ENCODE assay signal across 8 mouse cellular contexts in the genomic region with DNA sequence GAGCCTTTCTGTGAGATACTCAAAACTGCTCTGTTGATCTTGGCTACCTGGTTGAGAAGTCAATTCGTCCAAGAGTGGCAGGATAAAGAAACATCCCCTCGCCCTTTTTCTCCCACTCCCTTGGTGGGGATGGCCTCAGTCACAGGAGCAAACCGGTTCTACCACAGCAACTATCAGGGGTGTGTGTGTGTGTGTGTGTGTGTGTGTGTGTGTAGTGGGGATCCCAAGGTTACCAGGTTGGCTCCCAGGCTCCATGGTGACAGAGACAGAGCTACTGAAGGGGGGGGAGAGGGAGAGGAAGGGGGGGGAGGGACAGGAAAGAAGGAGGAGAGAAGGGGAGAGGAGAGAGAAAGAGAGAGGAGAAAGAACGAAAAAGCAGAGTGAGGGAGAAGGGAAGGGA. TPM values are rescaled to one million over a fixed set of nuclear protein-coding genes. Genes with fewer than 3 reads are reported as not detected.
A peak's percentile ranks its signal among the peaks of the same experiment; 100 is the strongest.
DNase-seq lines count a peak whose midpoint lies in the region; ATAC-seq and TF ChIP-seq lines count a peak whose summit lies in the region.

No protein-coding gene starts in this region.

- peak overlapping the region; percentile 60 for H3K4me2 ChIP-seq in lung, postnatal 0 days (replicated peaks; ENCODE audit: low read depth, low read length)
- H3K4me2 ChIP-seq in limb, embryonic 12.5 days = peak overlapping the region; percentile 58

- no peak for TF ChIP-seq EP300 in lung, postnatal 0 days (IDR thresholded peaks at IDR 0.05)

- H3K4me3 ChIP-seq in lung, postnatal 0 days (ENCODE audit: low read depth, low read length) = no peak overlapping the region
- H3K4me3 ChIP-seq in lung, adult 2 months (replicated peaks; ENCODE audit: extremely low read depth, low read depth, low read length) = no peak overlapping the region
- H3K4me3 ChIP-seq in limb, embryonic 12.5 days (replicated peaks) = peak overlapping the region; percentile 33; the same call in 1 of the 2 replicates
- H3K4me3 ChIP-seq in small intestine, adult 2 months (ENCODE audit: low read depth, low read length) = peak overlapping the region; percentile 49

- no peaks in the 10 kb centered on the region for H3K4me1 ChIP-seq in lung, postnatal 0 days (ENCODE audit: insufficient read depth, low read depth, low read length)
- no peaks in the 10 kb centered on the region for H3K4me1 ChIP-seq in lung, adult 2 months (ENCODE audit: control insufficient read depth, insufficient read depth, low read length)
- peaks cover 42% of the 10 kb centered on the region for H3K4me1 ChIP-seq in limb, embryonic 12.5 days (replicated peaks)
- H3K4me1 ChIP-seq in small intestine, adult 2 months (ENCODE audit: control insufficient read depth, insufficient read depth, insufficient read length, low read length) = peaks cover 18% of the 10 kb centered on the region

- WGBS in lung, postnatal 0 days = 31% methylated on average over 4 of the region's 4 CpGs
- 41% methylated on average over 4 of the region's 4 CpGs for WGBS in lung, adult 2 months
- 43% methylated on average over 4 of the region's 4 CpGs for WGBS in limb, embryonic 12.5 days
- WGBS in small intestine, adult 2 months = 16% methylated on average over 4 of the region's 4 CpGs

- no peaks in the 10 kb centered on the region for H3K9me3 ChIP-seq in lung, postnatal 0 days (ENCODE audit: low read length)
- no peaks in the 10 kb centered on the region for H3K9me3 ChIP-seq in limb, embryonic 12.5 days

- no peaks in the 10 kb centered on the region for H3K36me3 ChIP-seq in lung, postnatal 0 days (ENCODE audit: insufficient read depth, low read length)
- H3K36me3 ChIP-seq in limb, embryonic 12.5 days = no peaks in the 10 kb centered on the region
- H3K36me3 ChIP-seq in small intestine, adult 2 months (ENCODE audit: control insufficient read depth, insufficient read depth, low read length) = no peaks in the 10 kb centered on the region

- TF ChIP-seq POLR2A in lung, adult 2 months (IDR thresholded peaks at IDR 0.05; ENCODE audit: borderline replicate concordance, extremely low read depth, low read depth, low read length) = no peak
- TF ChIP-seq POLR2A in small intestine, adult 2 months (IDR thresholded peaks at IDR 0.05; ENCODE audit: low read depth, low read length) = no peak

- no peak overlapping the region for H3K9ac ChIP-seq in lung, postnatal 0 days (replicated peaks; ENCODE audit: low read depth)
- H3K9ac ChIP-seq in limb, embryonic 12.5 days (replicated peaks) = peak overlapping the region; percentile 54

- H3K27me3 ChIP-seq in lung, postnatal 0 days (replicated peaks; ENCODE audit: insufficient read depth, low read length) = 0 out of 2 replicates have a peak, but pooled peaks cover 8% of the 10 kb centered on the region
- H3K27me3 ChIP-seq in limb, embryonic 12.5 days = peaks cover 28% of the 10 kb centered on the region
- peaks cover 20% of the 10 kb centered on the region for H3K27me3 ChIP-seq in small intestine, adult 2 months (ENCODE audit: control insufficient read depth, insufficient read depth, low read length)

- ATAC-seq in lung, postnatal 0 days = peak; percentile 43
- ATAC-seq in limb, embryonic 12.5 days (ENCODE audit: insufficient number of reproducible peaks, insufficient read depth, low FRiP score, low TSS enrichment, low read depth) = no peak

- peak; percentile 43 for DNase-seq in adrenal gland, postnatal 14 days
- no peak for DNase-seq in adrenal gland, adult 8-10 months
- no peak for DNase-seq in lung, postnatal 0 days (ENCODE audit: low spot score)
- DNase-seq in lung, adult 2 months = no peak
- DNase-seq in adrenal gland, postnatal 4 days (ENCODE audit: low spot score in 2 of 2) = no peak
- DNase-seq in adipocyte (ENCODE audit: low spot score) = no peak

- 0 out of 2 replicates have a peak overlapping the region, but pooled peaks have one; percentile 44 for H3K27ac ChIP-seq in lung, postnatal 0 days (ENCODE audit: low read length)
- peak overlapping the region; percentile 92 for H3K27ac ChIP-seq in limb, embryonic 12.5 days
- H3K27ac ChIP-seq in small intestine, adult 2 months (ENCODE audit: insufficient read depth, low read depth, low read length) = no peak overlapping the region

- TF ChIP-seq CTCF in lung, postnatal 0 days (IDR thresholded peaks at IDR 0.05) = no peak
- TF ChIP-seq CTCF in lung, adult 2 months (IDR thresholded peaks at IDR 0.05; ENCODE audit: insufficient read depth, low read length) = no peak
- no peak for TF ChIP-seq CTCF in small intestine, adult 2 months (IDR thresholded peaks at IDR 0.05; ENCODE audit: extremely low read depth, insufficient read length, insufficient replicate concordance, low read depth, low read length)

RNA-seq across cellular contexts. Expression of a gene that starts 4.0 kb away (rescaled TPM):
- 4.2 and 5.5 TPM in 2 replicates for total RNA-seq in adrenal gland, postnatal 14 days (2021)
- 1 to 10 TPM; 4.6 to 8.5 (median 5.7) TPM for total RNA-seq in adrenal gland, adult 8-10 months (2022)
- 0.83 and 1.1 TPM in 2 replicates for polyA plus RNA-seq in lung, postnatal 0 days (2015; fragmentation: Nextera tagmentation; extraction: Ambion mirVana)
- polyA plus RNA-seq in lung, adult 2 months (2012; rRNA removed) = 0.95 and 2.8 TPM in 2 replicates
- polyA plus RNA-seq in limb, embryonic 12.5 days (2016; fragmentation: Nextera tagmentation; extraction: Ambion mirVana) = 8.1 and 9.4 TPM in 2 replicates
- polyA plus RNA-seq in small intestine, adult 2 months (2012; rRNA removed) = 0.20 TPM in 1 of 2 replicates, not detected in the other
- total RNA-seq in adrenal gland, postnatal 4 days (2021) = 1 to 10 TPM; 6.9 to 7.6 TPM

RNA-seq across cellular contexts. Expression of a gene that starts 19.7 kb away (rescaled TPM):
- 13.6 and 13.9 TPM in 2 replicates for total RNA-seq in adrenal gland, postnatal 14 days (2021)
- 1 to 10 TPM; 5.5 to 8.7 (median 7.0) TPM for total RNA-seq in adrenal gland, adult 8-10 months (2022)
- 68.5 and 70.3 TPM in 2 replicates for polyA plus RNA-seq in lung, postnatal 0 days (2015; fragmentation: Nextera tagmentation; extraction: Ambion mirVana)
- polyA plus RNA-seq in lung, adult 2 months (2012; rRNA removed) = 26.3 and 26.5 TPM in 2 replicates
- 62.0 and 62.9 TPM in 2 replicates for polyA plus RNA-seq in limb, embryonic 12.5 days (2016; fragmentation: Nextera tagmentation; extraction: Ambion mirVana)
- polyA plus RNA-seq in small intestine, adult 2 months (2012; rRNA removed) = 2.4 and 3.4 TPM in 2 replicates
- total RNA-seq in adrenal gland, postnatal 4 days (2021) = 10 to 100 TPM; 25.0 to 31.1 TPM

RNA-seq across cellular contexts. Expression of a gene that starts 59.2 kb away (rescaled TPM):
- 60.8 and 61.3 TPM in 2 replicates for total RNA-seq in adrenal gland, postnatal 14 days (2021)
- 10 to 100 TPM; 38.0 to 61.1 (median 44.6) TPM for total RNA-seq in adrenal gland, adult 8-10 months (2022)
- polyA plus RNA-seq in lung, postnatal 0 days (2015; fragmentation: Nextera tagmentation; extraction: Ambion mirVana) = 25.3 and 31.9 TPM in 2 replicates
- 3.2 and 5.2 TPM in 2 replicates for polyA plus RNA-seq in lung, adult 2 months (2012; rRNA removed)
- 50.4 and 53.0 TPM in 2 replicates for polyA plus RNA-seq in limb, embryonic 12.5 days (2016; fragmentation: Nextera tagmentation; extraction: Ambion mirVana)
- 7.3 and 11.1 TPM in 2 replicates for polyA plus RNA-seq in small intestine, adult 2 months (2012; rRNA removed)
- 10 to 100 TPM; 58.6 to 59.5 TPM for total RNA-seq in adrenal gland, postnatal 4 days (2021)

Comparison
In these comparisons a context has a peak if more than half of its experiments do, and no peak if none do; other contexts are left out.
1. H3K4me3 ChIP-seq: peak in limb, embryonic 12.5 days (single experiment) and small intestine, adult 2 months (single experiment); none in lung, postnatal 0 days (single experiment) and lung, adult 2 months (single experiment).